Mouse (Mus musculus) myocyte (in vitro differentiated cells): Measurements from ENCODE around the gene Batf3.

Experiments
- CEBPB ChIP-seq: IDR thresholded peaks from 2 replicates; pipeline ENCODE4 v1.6.1; 2011; ENCODE audit warnings: mild to moderate bottlenecking, moderate library complexity; ENCODE audit not compliant: poor library complexity, insufficient read depth, severe bottlenecking
- E2F4 ChIP-seq: IDR thresholded peaks from one replicate; pipeline ENCODE4 v1.6.1; 2011; ENCODE audit warnings: mild to moderate bottlenecking, control low read depth, moderate library complexity; ENCODE audit not compliant: insufficient read depth
- MYOG ChIP-seq, 3 experiments: IDR thresholded peaks; one replicate each; pipeline ENCODE4 v1.6.1; 2011; ENCODE audit warnings: control low read depth in 2 of 3, low read depth in 2 of 3, mild to moderate bottlenecking in 2 of 3; ENCODE audit not compliant: insufficient read length in 2 of 3, control insufficient read depth in 1 of 3, insufficient read depth in 1 of 3
- POLR2A ChIP-seq: IDR thresholded peaks from one replicate; pipeline ENCODE4 v1.6.1; 2011; ENCODE audit warnings: low read depth, mild to moderate bottlenecking, control low read depth, moderate library complexity; ENCODE audit not compliant: insufficient read length
- POLR2AphosphoS2 ChIP-seq: IDR thresholded peaks from one replicate; pipeline ENCODE4 v1.6.1; 2011; ENCODE audit warnings: low read depth, control low read depth; ENCODE audit not compliant: insufficient read length
- TCF12 ChIP-seq: IDR thresholded peaks from one replicate; pipeline ENCODE4 v1.6.1; 2011; ENCODE audit warnings: mild to moderate bottlenecking, control low read depth; ENCODE audit not compliant: poor library complexity, insufficient read depth, severe bottlenecking

GRCm38 (mm10) chr1:191063700-191064099, 33.9 kb upstream of the Batf3 start:
- TF ChIP-seq CEBPB (no peak), POLR2A (no peak), TCF12 (no peak), E2F4 (no peak), POLR2AphosphoS2 (no peak), MYOG (IDR thresholded peaks at IDR 0.05; ENCODE audit: control insufficient read depth in 1 of 3, insufficient read depth in 1 of 3, insufficient read length in 2 of 3, low read depth in 2 of 3) (no peak)
